Mouse (Mus musculus) monocyte, adult 59 days (primary cell): ENCODE measurements around the gene Rfwd3. TPM values are rescaled to one million over a fixed set of nuclear protein-coding genes. Genes with fewer than 3 reads are reported as not detected.

Experiments used
- total RNA-seq, 2 experiments: library from RNA; stranded (reverse); gene quantifications; one replicate each; pipeline ENCODE4 v1.2.4; 2023

The Rfwd3 gene
- total RNA-seq: 10 to 100 TPM; 33.2 to 34.4 TPM

DNA sequence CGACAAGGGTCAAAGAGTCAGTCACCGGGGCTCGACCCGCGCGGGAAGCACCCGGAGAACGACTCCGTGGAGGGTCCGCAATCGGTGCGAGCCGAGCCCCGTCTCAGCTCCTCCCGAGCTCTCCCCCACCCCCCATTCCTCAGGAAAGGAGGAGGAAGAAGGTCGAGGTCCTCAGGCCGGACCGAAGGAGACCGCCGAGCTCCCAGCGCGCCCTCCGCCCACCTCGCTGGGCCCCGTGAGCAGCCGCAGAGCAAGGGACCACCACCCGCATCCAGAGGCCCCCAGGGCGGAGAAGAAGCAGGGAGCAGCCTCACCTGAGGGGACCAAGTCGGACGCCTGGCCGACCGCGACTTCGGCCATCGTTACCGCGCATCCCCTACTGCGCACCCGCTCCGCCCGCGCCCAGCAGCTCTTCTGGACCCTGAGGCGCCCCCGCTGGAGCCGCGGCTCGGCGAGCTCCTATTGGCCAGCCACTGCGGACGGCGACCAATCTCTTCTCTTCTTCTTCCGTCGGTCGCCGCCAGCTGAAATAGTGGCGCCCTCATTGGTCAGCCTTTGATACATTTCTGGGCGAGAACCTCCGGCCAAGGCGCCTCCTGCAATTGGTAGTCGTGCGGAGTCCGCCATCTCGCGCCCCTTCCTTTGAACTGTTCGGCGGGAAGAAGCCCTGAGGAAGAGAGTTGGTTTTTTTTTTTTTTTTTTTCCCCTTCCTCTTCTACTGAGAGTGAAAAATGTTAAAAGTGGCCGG lies at the start of gene Rfwd3:
Rfwd3 (minus strand) TSS at position 402 of the 748 bp plus-strand sequence.

DNA sequence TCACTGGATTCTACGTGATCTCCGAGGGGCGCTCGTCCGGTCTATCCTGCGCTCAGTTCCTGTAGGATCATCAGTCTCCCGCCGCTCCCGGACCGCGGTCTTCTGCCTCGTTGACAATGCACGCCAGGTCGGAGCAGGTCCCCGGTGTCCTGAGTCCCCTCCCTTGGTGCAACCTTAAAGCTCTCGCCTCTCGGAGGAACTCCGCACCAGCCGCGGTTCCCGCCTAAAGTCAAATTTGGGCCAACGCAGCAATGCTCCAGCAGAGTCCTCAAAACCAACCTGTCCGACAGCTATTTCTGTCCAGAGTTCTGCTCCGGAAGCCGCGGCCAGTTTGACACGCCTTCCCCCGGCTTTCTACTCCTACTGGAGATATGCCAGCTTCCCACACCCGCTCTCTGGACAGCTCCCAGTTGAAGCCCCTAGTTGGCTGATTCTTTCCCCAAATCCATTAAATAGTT lies 37.9 kb upstream of the Rfwd3 start, which contains the start of gene Mlkl:
Mlkl (minus strand) TSS at position 288 of the 458 bp plus-strand sequence.

DNA sequence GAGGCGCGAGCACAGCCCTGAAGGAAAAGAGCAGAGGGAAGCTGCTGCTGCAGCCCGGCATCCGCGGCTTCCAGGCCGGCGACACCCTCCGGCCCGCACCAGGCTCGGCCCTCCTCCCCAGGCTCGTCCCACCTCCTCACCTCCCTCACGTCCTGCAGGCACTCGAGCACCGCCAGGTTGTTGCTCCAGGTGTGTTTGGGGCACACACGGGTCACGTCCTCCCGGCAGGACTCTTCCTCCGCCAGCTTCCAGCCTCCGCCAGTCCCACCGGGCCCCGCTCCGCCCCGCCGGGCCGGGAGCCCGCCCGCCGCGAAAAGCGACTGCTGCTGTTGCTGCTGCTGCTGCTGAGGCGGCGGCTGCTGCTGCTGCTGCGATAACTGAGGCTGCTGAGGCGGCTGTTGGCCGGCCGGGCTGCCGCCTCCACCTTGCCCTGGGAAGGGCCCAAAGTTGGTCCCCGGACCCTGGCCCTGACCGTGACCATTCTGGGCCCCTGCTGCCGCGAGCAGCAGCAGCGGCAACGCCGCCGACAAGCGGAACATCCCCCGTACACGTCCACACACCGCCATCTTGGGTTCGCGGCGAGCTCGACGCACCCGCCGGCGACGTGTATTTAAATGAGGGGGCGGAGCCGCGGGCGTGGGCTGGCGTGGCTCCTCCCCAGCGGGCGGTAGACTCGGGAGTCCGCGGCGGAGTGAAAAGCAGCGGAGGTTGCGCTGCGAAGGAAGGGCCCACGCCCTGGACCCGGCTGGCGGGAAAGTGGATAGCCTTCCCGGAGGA lies 41.2 kb downstream of the Rfwd3 start, which contains the start of gene Glg1:
Glg1 (minus strand) TSS at position 586 of the 777 bp plus-strand sequence.

Other genes starting within 250 kb of the Rfwd3 start
- 1 to 10 TPM; 2.7 to 3.9 TPM for gene Exosc6, start 243.9 kb downstream of the Rfwd3 start, total RNA-seq
- gene Clec18a, start 207.8 kb downstream of the Rfwd3 start, total RNA-seq: not detected
- gene Pdpr, start 205.6 kb downstream of the Rfwd3 start, total RNA-seq: 10 to 100 TPM; 18.9 to 20.1 TPM
- gene Glg1, start 41.0 kb downstream of the Rfwd3 start, total RNA-seq: 10 to 100 TPM; 88.6 to 89.0 TPM
- gene Mlkl, start 38.0 kb upstream of the Rfwd3 start, total RNA-seq: 10 to 100 TPM; 10.4 to 14.0 TPM
- gene Fa2h, start 93.6 kb upstream of the Rfwd3 start, total RNA-seq: not detected
- gene Wdr59, start 221.9 kb upstream of the Rfwd3 start, total RNA-seq: 1 to 10 TPM; 6.1 to 6.7 TPM
- gene Znrf1, start 235.9 kb upstream of the Rfwd3 start, total RNA-seq: 10 to 100 TPM; 78.7 to 97.0 TPM